Mouse (Mus musculus) stomach, postnatal 0 days (tissue): ENCODE data around the gene Ascc1. TPM values are rescaled to one million over a fixed set of nuclear protein-coding genes. Genes with fewer than 3 reads are reported as not detected.

Experiments used
- ATAC-seq: fragments of 200-750 bp; cut with Nextera tagmentation; 2 replicates; pipeline ENCODE4 v1.8.0; 2017; ENCODE audit not compliant: low FRiP score, low TSS enrichment
- DNase-seq: peaks from one replicate; pipeline ENCODE4 v3.0.0-alpha.2; 2016; ENCODE audit warnings: low spot score
- H3K27ac ChIP-seq: fragments of 300-500 bp; sonication (generic); replicated peaks from 2 replicates; pipeline ENCODE4 v1.5.1; 2014; ENCODE audit warnings: mild to moderate bottlenecking, control low read depth
- H3K27me3 ChIP-seq: fragments of 300-500 bp; sonication (generic); 2 replicates; pipeline ENCODE4 v1.6.1; 2014; ENCODE audit warnings: low read length; ENCODE audit not compliant: control insufficient read depth, insufficient read depth
- H3K36me3 ChIP-seq: fragments of 300-500 bp; sonication (generic); 2 replicates; pipeline ENCODE4 v1.6.1; 2014; ENCODE audit warnings: low read length, mixed read lengths; ENCODE audit not compliant: control insufficient read depth, insufficient read depth
- H3K4me1 ChIP-seq: fragments of 300-500 bp; sonication (generic); replicated peaks from 2 replicates; pipeline ENCODE4 v1.6.1; 2014; ENCODE audit warnings: antibody characterized with exemption; ENCODE audit not compliant: control insufficient read depth, insufficient read depth
- H3K4me2 ChIP-seq: fragments of 300-500 bp; sonication (generic); replicated peaks from 2 replicates; pipeline ENCODE4 v1.6.1; 2014; ENCODE audit warnings: low read depth, mild to moderate bottlenecking, control low read depth, moderate library complexity
- H3K4me3 ChIP-seq: fragments of 300-500 bp; sonication (generic); 2 replicates; pipeline ENCODE4 v1.5.1; 2014; ENCODE audit warnings: low read depth, low read length, control low read depth
- H3K9ac ChIP-seq: fragments of 300-500 bp; sonication (generic); 2 replicates; pipeline ENCODE4 v1.6.1; 2014; ENCODE audit warnings: mild to moderate bottlenecking, low read length, control low read depth, mixed read lengths
- H3K9me3 ChIP-seq: fragments of 300-500 bp; sonication (generic); 2 replicates; pipeline ENCODE4 v1.6.1; 2016; ENCODE audit warnings: low read length; ENCODE audit not compliant: control insufficient read depth
- CTCF ChIP-seq: IDR thresholded peaks from 2 replicates; pipeline ENCODE4 v1.5.1; 2016; ENCODE audit warnings: antibody characterized with exemption, low read depth, mild to moderate bottlenecking, moderate library complexity
- EP300 ChIP-seq: optimal IDR thresholded peaks from 2 replicates; pipeline ENCODE3; 2016; ENCODE audit warnings: antibody characterized with exemption
- WGBS: fragments of 180-500 bp; shearing (Covaris S2); extraction: QIAGEN DNeasy Blood & Tissue Kit; methylation state at CpG from one replicate; pipeline ENCODE4 v1.1.7; 2014; 5-methylcytosine and 5-hydroxymethylcytosine counted together
- polyA plus RNA-seq: library from polyadenylated mRNA; unstranded; fragments of >200 nt; fragmentation: Nextera tagmentation; extraction: Ambion mirVana; gene quantifications from 2 replicates; pipeline ENCODE4 v1.2.1, GENCODE M21; 2015

Ascc1 gene
- polyA plus RNA-seq, 1 experiment from 2014 or later, result 29.0 TPM

DNA sequence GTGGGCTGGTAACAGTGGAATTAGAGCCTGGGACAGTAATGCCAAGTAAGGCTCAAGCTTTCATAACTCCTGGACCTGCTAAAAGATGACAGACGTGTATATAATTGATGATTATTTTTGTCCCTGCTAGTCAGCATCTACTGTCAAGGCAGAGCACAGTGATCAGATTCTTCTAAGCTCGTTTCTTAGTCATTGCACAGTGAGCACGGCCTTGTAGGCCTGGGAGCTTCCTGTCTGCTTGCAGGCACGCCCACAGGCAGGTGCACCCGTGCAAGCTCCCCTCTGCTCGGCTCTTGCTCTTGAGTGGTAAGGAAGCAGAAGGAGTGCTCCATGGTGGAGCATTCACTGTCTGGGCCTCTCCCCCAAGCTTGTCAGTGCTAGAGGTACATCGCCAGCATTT lies 25.6 kb downstream of the Ascc1 start:
- no peak overlapping the region; the same call in 1 of the 2 replicates for H3K9ac ChIP-seq
- no peak overlapping the region for H3K4me3 ChIP-seq
- no peaks in the 10 kb centered on the region for H3K36me3 ChIP-seq
- DNase-seq (peak; percentile 45), ATAC-seq (peak; percentile 68)
- peak overlapping the region; percentile 81 for H3K27ac ChIP-seq
- peaks cover 2% of the 10 kb centered on the region for H3K4me1 ChIP-seq
- 49% methylated on average over 7 of the region's 7 CpGs for WGBS
- H3K4me2 ChIP-seq, result no peak overlapping the region
- H3K9me3 ChIP-seq, result no peaks in the 10 kb centered on the region
- TF ChIP-seq EP300, result no peak
- no peak for TF ChIP-seq CTCF
- H3K27me3 ChIP-seq, result no peaks in the 10 kb centered on the region

DNA sequence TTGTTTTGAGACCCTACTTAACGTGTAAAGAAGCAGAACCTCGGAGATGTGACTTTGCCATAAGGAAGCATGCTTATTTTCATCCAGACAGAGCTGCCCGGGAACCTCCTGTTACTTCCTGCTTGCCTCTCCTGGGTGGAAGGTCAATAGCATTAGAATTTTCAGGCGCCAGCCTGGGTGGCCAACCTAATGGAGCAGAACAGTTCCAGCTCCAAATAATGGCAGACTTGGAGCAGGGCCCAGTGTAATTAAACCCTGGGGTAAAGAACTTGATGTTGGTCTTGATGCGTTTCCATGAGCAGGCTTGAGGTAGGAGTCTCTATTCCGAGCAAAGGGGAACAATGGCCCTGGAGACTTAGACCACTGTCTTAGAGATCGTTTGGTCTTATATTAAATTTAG lies 26.4 kb downstream of the Ascc1 start:
- Histone ChIP-seq H3K9me3 (no peaks in the 10 kb centered on the region), H3K27me3 (no peaks in the 10 kb centered on the region), H3K4me2 (no peak overlapping the region), H3K27ac (peak overlapping the region; percentile 81), H3K36me3 (no peaks in the 10 kb centered on the region), H3K9ac (no peak overlapping the region), H3K4me3 (no peak overlapping the region), H3K4me1 (peaks cover 2% of the 10 kb centered on the region)
- WGBS, result 60% methylated on average over 7 of the region's 7 CpGs
- ATAC-seq, result no peak
- DNase-seq, result peak; percentile 29
- TF ChIP-seq CTCF (no peak), EP300 (no peak)

DNA sequence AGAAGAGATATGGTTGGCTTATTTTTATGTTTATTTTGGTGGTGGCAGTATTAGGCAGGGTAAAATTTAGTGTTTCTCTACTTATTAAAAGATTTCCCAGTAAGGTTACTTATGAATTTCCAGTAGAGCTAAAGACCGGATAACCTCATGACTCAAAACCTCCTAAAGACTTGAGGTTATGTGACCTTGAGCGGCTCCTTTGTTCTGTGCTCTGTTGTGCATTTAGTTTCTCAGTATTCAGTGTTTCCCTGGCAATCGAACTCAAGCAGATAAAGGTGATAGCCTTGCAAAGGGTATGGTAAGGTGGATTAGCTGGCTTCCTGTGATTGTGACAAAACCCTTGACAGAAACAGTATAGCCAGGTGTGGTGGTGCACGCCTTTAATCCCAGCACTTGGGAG lies 26.8 kb downstream of the Ascc1 start:
- Histone ChIP-seq H3K4me1 (peaks cover 2% of the 10 kb centered on the region), H3K4me3 (no peak overlapping the region), H3K36me3 (no peaks in the 10 kb centered on the region), H3K27ac (no peak overlapping the region), H3K4me2 (no peak overlapping the region), H3K9me3 (no peaks in the 10 kb centered on the region), H3K9ac (no peak overlapping the region), H3K27me3 (no peaks in the 10 kb centered on the region)
- no peak for TF ChIP-seq CTCF
- TF ChIP-seq EP300, result no peak
- WGBS, result 87% methylated on average over 4 of the region's 4 CpGs
- ATAC-seq, result no peak
- DNase-seq, result no peak

DNA sequence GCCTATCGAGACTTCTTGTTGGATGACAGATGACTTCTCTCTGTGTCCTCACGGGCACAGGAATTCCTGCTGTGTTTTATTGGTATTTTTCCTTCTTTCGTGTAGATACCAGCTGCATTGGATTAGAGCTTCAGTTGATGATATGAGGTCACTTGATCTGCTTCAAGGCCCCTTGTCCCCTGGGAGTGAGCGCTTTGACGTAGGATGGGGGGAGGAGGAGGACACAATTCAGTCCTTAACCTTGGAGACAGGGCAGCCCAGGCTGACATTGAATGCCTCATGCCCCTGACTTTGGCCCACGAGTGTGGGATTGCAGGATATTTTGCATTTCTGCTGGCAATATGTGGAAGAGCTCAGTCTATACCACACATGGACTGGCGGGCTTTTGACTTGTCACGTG lies 29.0 kb downstream of the Ascc1 start:
- Histone ChIP-seq H3K4me2 (no peak overlapping the region), H3K27me3 (no peaks in the 10 kb centered on the region), H3K36me3 (no peaks in the 10 kb centered on the region), H3K4me1 (peaks cover 2% of the 10 kb centered on the region), H3K27ac (no peak overlapping the region), H3K4me3 (no peak overlapping the region), H3K9me3 (no peaks in the 10 kb centered on the region), H3K9ac (no peak overlapping the region)
- DNase-seq, result no peak
- TF ChIP-seq CTCF (no peak), EP300 (no peak)
- no peak for ATAC-seq
- WGBS, result 80% methylated on average over 8 of the region's 8 CpGs

DNA sequence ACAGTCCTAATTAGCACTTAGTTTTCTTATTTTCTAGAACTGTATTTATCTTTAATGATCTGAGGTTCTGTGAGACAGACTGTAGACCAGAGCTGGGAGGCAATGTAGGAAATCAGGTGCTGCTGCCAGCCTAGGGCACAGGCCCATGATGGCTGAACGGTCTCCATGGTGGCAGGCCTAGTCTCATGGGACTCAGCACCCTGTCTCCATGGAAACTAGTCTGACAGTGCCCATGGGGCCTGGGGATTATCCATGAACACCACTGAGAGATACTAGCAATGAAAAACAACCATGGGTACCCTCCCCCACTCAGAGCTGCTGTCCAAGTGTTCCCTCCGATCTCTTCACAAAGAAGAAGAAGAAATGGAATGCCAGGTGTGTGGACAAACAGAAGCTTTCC lies 29.4 kb downstream of the Ascc1 start:
- 68% methylated on average over 2 of the region's 2 CpGs for WGBS
- no peaks in the 10 kb centered on the region for H3K36me3 ChIP-seq
- TF ChIP-seq EP300 (no peak), CTCF (no peak)
- H3K27ac ChIP-seq, result no peak overlapping the region
- no peak for DNase-seq
- H3K27me3 ChIP-seq, result no peaks in the 10 kb centered on the region
- H3K9ac ChIP-seq, result no peak overlapping the region
- no peak overlapping the region for H3K4me2 ChIP-seq
- peaks cover 2% of the 10 kb centered on the region; the same call in 1 of the 2 replicates for H3K4me1 ChIP-seq
- H3K9me3 ChIP-seq, result no peaks in the 10 kb centered on the region
- ATAC-seq, result no peak
- H3K4me3 ChIP-seq, result no peak overlapping the region

DNA sequence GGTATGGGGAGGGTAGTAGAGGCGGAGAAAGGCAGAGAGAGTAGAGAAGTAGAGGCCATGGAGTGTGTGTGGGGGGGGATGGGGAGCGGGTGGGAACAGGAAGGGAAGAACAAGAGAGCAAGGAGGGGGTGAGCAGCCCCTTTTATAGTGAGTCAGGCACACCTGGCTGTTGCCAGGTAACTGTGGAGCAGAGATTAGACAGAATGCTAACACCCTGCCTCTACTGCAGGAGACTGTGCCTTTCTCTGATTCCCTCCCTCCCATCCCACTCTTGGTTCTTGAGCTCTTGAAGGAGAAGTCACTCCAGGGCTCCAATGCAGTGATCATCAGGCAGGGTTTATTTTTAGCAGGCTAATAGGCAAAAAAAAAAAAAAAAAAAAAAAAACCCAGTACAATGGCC lies 30.0 kb downstream of the Ascc1 start:
- no peak overlapping the region for H3K9ac ChIP-seq
- DNase-seq (no peak), ATAC-seq (no peak)
- no peaks in the 10 kb centered on the region for H3K9me3 ChIP-seq
- no peaks in the 10 kb centered on the region for H3K4me1 ChIP-seq
- H3K27ac ChIP-seq, result no peak overlapping the region
- no peaks in the 10 kb centered on the region for H3K27me3 ChIP-seq
- no peaks in the 10 kb centered on the region for H3K36me3 ChIP-seq
- H3K4me3 ChIP-seq, result no peak overlapping the region
- H3K4me2 ChIP-seq, result no peak overlapping the region
- WGBS, result 27% methylated on average over 2 of the region's 2 CpGs
- TF ChIP-seq CTCF, result no peak
- no peak for TF ChIP-seq EP300
